Mouse (Mus musculus) gastrocnemius, postnatal 4 days (tissue): Measurements from ENCODE around the gene Exog. TPM values are rescaled to one million over a fixed set of nuclear protein-coding genes. Genes with fewer than 3 reads are reported as not detected.
A peak's percentile ranks its signal among the peaks of the same experiment; 100 is the strongest.

ENCODE experiments used
- DNase-seq, 2 experiments: peaks; one replicate each; pipeline ENCODE4 v3.0.0; 2021 to 2022; ENCODE audit warnings: low spot score in 2 of 2, mixed read lengths in 2 of 2
- total RNA-seq, 2 experiments: library from RNA; stranded (reverse); gene quantifications; 2 replicates each; pipeline ENCODE4 v1.2.3; 2021

Gene Exog
- total RNA-seq, 2 experiments from 2014 or later, result 3.9 to 4.3 TPM

DNA sequence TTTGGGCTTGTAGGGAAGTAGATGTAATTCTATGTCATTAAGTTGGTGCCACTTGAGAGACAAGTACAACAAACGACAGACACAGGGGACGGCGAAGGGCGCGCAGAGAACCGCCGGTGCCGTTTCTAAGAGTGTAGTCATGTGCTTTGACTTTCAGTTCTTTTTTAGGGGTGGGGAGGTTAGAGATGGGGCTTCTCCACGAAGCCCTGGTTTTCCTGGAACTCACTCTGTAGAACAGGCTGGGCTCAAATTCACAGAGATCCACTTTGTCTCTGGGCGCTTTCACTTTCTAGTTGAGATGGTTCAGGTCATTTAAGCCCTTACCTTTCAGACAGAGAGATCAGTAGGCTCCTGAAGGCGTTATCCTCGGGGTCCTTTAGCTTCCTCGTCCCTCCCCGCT is 11.2 kb downstream of the Exog start:
- no peak for DNase-seq

- no peak for DNase-seq
Observed at GRCm38 (mm10) chr9:119457122-119457521, 12.4 kb downstream of the Exog start.

GRCm38 (mm10) chr9:119460410-119460809 is 15.7 kb downstream of the Exog start:
- peak; percentile 51 to 55 for DNase-seq

DNA sequence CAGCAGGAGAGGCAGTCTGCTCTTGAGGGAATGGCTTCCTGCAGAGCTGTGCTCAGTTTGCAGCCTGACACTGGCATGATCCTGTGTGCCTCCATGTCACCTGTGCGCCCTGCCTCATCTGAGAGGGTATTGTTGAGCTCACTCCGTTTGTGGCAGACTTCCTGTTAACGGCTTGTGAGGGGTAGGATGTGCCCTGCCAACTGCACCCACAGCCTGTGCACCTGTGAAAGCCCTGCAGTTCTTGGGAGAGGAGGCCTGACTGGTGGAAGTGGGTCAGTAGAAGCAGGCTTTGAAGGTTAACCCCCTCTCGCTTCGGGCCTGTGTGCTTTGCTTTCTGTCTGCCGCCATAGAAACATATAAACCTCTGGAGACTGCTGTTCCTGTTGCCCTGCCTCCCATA is 20.3 kb downstream of the Exog start:
- no peak for DNase-seq

DNA sequence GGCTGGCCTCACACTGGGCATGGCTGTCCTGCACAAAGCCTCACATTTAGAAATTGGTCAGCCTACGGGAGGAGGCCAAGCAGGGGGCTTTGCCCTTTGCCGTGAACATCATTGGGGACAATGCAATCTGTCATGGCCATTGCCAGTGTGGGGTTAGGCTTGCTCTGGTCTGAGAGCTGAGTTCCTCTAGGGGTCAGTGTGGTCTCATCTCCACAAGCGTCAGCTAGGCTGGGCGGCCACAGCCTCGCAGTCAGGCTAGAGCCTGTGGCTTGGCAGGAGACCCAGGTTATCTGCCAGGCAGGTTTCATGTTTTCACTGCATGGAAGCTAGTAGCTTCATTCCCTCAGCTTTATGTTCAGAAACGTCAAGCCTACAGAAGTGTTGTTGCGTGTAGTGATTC is 20.9 kb downstream of the Exog start:
- peak in 1 of 2 experiments; percentile 59 for DNase-seq

DNA sequence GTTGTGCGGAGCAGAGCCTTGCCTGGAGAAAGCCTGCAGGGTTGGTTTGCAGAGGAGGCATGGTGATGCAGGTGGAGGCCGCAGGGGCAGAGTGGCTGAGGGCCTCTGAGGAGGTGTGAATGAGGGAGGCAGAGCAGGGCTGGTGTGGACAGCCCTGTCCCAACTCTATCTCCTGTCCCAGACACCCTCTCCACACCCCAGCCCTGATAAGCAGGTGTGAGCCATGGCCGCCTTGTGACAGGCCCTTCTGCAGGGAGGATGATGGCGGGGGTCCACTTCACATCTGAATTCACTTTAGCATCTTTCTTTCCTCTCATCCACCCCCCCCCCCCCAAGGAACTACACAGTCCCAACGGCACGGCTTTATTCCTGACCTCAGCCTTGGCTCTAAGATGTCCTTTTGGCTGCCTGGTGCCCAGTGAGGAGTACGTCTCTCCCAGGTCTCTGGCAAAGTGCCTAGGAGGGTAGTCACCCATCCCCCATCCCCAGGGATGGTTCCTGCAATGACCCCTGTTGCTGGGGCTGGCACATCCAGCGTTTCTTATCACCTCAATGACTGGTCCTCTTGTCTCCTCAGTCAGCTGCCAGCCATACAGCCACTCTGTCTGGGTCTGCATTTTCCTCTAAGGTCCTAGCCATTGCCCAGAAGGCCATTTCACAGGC is 25.1 kb downstream of the Exog start:
- DNase-seq, result no peak

DNA sequence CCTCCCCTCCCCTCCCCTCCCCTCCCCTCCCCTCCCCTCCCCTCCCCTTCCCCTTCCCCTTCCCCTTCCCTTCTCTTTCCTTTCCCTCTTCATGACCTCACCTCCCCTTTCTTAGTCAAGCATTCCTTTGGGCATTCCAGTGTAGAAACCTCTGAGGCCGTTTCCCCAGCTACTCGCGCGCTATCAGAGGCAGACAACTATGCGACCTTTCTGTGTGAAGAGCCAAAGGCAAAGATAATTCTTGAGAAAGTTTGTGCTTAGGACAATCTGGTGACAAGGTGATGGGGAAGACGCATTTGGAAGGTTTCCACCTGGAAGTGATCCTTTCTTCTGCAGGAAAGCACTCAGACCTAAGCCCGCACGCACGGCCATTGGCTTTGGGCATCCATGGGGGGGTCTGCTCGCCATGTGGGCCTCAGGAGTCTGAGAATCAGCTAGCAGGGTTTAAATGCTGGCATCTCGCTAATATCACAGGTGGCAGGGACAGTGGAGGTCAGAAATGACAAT is 27.7 kb downstream of the Exog start:
- DNase-seq, result no peak

- DNase-seq, result no peak
Observed at GRCm38 (mm10) chr9:119473011-119473410, 28.3 kb downstream of the Exog start.

- DNase-seq, result no peak
Observed at GRCm38 (mm10) chr9:119473608-119474164, 28.9 kb downstream of the Exog start.

GRCm38 (mm10) chr9:119474717-119475611 is 30.2 kb downstream of the Exog start:
- no peak for DNase-seq

DNA sequence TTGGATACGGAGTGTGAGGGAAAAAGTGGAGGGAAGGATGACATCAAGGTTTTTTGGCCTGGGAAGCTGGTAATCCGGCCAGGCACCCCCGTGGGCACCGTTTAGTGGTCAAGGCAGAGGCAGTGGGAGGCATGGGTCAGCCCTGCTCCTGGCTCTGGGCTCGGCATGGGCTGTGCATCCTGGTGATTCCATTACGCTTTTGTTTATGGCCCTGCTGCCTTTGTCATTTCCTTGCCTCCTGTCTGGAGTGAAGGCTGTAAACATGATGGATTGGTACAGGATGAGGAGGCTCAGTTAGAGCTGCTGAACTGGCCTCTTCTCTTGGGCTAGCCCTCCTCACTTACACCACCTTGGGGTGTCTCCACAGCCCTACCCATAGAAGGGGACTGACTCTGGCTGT is 33.0 kb downstream of the Exog start:
- no peak for DNase-seq

DNA sequence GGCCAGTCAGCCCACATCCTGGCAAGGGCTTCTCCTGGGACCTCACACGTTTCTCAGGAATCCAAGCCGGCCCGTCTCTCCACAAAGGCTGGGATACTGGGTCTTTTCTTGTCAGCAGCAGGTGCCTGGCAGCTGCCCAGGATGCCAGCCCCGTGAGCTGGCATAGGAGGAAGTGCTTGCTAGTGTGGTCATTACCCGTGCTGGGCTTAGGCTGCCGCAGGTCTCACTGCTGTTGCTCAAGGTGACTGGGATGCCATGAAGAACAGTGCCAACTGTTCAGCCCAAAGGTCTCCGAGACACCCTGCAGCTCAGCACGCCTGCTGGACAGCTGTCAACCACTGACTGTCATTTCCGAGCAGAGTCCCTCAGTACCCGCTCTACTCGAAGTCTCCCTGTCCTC is 33.6 kb downstream of the Exog start:
- peak in 1 of 2 experiments; percentile 26 for DNase-seq

DNA sequence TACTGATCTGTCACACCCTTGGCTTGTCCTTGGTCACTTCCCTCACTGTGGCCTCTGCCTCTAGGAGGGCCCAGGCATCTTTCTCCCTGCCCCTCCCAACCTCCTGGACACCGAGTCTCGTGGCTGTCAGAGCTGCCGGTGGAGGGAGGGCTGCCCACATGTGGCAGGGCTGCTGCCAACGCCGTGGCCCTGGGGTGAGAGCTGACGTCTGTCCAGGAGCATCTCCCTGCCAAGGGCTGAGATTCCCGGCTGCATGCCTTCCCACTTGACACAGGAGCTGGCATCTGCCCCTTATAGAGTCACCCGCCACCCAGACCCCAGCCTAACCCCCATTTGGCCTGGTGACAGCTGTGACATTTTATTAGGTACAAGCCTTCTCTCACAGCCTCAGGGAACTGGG is 34.6 kb downstream of the Exog start:
- DNase-seq, result peak in 1 of 2 experiments; percentile 41

DNA sequence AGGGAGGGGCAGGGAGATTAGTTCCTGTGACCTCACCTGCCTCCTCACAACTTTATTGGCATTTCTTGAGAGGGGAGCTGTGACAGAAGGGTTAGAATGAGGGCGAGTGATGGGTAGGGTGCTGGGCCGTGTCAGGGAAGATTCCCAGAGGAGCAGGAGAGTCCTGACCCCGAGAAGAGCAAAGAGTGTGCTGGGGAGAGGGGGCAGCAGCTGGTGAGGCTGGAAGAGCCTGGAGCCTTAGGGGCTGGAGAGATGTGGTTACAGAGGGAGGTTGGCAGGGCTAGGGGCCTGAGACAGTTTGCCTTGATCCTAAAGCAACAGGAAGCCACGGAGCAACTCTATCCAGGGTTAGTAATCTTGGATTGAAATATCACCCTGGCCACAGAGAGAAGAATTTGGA is 36.9 kb downstream of the Exog start:
- no peak for DNase-seq

DNA sequence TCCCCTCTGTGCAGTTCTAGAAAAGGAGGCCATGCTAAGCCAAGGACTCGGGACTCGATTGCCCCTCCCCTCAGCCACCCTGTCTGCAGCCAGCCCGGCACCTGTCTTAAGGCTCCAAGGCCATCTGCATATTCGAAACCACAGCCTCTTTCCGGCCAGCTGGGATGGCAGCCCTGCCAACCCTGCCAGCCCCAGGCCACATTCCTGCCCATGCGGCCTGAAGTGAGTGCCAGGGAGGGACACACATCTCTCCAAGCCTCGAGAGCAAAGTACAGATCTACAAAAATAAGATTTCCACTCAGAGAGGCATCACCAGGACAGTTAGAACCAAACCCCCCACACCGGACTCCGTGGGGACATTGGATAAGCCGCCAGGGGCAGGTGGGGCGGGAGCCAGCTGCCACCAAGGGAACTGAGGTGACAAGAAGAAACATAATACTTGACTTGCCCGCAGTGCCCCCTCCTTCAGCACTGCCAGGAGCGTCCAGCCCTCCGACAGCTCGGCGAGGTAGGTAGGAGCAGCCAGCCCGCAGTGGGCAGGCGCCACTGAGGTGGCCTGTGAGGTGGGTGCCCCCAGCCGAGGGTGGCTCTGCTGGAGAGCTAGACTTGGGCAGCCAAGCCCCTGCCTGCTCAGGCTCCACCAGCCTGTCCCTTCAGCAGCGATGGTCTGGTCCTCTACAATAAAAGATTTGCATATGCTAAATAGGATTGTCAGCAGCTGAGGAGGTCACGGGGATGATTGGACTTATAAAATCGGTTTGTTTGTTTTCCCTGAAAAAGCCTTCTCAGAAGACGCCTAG is 39.0 kb downstream of the Exog start:
- DNase-seq, result peak in 1 of 2 experiments; percentile 47

- DNase-seq, result no peak
Observed at GRCm38 (mm10) chr9:119484420-119484819, 39.7 kb downstream of the Exog start.

GRCm38 (mm10) chr9:119484868-119485267 is 40.1 kb downstream of the Exog start:
- DNase-seq, result no peak

DNA sequence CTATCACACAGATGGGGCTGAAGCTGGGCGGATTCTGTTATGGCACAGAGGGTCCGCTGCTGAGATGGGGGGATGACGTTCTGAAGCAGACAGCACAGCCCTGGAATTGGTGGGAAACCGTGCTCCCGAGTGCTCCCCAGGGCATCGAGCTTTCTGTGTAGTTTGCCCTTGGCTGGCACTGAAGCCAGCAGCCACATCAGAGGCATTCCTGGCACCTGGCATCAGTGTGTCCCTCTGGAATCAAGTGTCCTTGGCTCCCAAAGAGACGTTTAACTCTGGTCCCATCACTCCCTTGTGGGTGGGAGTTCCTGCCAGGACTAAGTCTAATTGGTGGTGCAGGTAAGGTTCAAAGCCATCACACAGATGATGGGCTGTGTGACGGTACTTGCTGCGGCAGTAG is 51.6 kb downstream of the Exog start:
- DNase-seq, result no peak

DNA sequence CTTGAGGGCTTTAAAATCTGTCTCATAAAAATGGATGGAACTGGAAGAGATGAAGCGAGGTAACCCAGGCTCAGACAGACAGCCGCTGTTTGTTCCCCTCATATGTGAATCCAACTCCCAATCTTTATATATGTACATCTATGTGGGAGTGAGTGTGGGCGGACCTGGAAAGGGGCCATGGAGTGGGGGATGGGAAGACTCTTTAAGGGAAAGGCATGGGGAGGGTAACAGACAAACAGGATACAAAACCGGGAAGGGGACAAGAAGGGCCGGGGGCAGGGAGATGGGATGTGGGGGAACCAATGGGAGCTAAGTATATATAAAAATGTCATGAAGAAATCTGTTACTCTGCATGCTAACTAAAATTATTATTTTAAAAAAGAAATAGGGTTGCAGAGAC is 52.2 kb downstream of the Exog start:
- DNase-seq, result no peak

DNA sequence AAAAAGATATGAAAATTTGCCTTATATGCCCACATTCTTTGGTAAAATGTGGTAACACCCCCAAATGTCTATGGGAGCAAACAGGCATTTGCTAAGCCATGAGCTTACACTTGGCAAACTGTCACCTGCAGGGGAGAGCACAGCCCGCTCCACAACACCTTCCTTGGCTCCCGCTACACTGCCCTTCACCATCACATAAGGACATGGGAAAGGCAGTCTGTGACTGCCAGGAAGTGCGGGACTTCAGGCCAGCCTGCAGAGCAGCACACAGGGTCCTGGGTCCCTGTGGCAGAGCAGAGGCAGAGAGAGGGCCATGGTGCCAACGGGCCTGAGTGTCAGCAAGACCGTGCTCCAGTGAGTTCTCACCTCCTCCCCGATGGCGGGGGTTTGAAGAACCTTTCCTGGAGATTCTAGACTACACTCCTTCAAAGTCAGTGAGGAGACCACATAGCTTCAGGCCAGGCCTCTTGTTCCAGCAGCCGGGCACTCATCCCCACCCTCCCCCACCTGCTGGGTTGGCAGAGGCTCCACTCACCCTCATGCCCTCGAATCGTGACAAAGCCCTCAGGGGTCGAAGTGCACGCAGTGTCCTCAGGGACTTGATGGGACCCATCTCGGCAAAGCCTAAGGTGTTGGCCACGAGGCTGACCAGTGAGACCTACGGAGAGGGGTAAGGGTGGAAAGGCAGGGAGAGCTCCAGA is 53.0 kb downstream of the Exog start:
- no peak for DNase-seq

DNA sequence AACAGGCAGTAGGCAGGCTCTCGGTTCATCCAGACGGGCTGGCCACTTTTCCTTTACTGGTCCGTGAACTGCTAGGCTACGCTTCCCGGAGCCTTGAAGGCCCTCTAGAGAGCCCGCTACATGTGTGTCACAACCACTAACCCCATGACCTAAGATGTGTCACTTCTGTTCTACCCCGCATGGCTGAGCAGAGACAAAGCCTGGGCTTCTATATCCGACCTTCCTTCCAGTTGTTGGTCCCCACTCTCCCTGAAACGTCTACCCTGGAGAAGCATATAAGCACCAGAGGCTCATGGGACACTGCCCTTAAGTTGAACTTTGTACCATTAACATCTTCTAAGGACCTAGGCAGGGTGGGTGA is 53.5 kb downstream of the Exog start:
- no peak for DNase-seq
